Mouse (Mus musculus) urinary bladder, postnatal 4 days (tissue): Measurements from ENCODE around the gene Rcn3.
A peak's percentile ranks its signal among the peaks of the same experiment; 100 is the strongest.
"Not testable (repeated sequence)": the region's sequence is repeated elsewhere in the genome, so short reads cannot be mapped to it uniquely, and the experiment has no call there.

Experiments used
- DNase-seq, 2 experiments: peaks; one replicate each; pipeline ENCODE4 v3.0.0; 2021 to 2022; ENCODE audit warnings: low spot score in 2 of 2

Rcn3 gene

GRCm38 (mm10) chr7:45098541-45099240 lies 6.7 kb upstream of the Rcn3 start:
- no peak for DNase-seq

GRCm38 (mm10) chr7:45097479-45097878 lies 5.5 kb upstream of the Rcn3 start:
- DNase-seq, result no peak

- DNase-seq, result not testable (repeated sequence)
Observed at GRCm38 (mm10) chr7:45095965-45096364, 3.9 kb upstream of the Rcn3 start.

GRCm38 (mm10) chr7:45095367-45095766 lies 3.3 kb upstream of the Rcn3 start:
- no peak for DNase-seq

GRCm38 (mm10) chr7:45094121-45094520 lies 2.1 kb upstream of the Rcn3 start:
- no peak for DNase-seq

- DNase-seq, result no peak
Observed at GRCm38 (mm10) chr7:45093516-45093905, 1.5 kb upstream of the Rcn3 start.

- no peak for DNase-seq
Observed at GRCm38 (mm10) chr7:45092828-45093515, 951 bp upstream of the Rcn3 start.

GRCm38 (mm10) chr7:45091001-45091990 lies 725 bp downstream of the Rcn3 start:
- peak; percentile 60 to 74 for DNase-seq

- DNase-seq, result no peak
Observed at GRCm38 (mm10) chr7:45090251-45090977, 1.6 kb downstream of the Rcn3 start.

GRCm38 (mm10) chr7:45088597-45088996 lies 3.4 kb downstream of the Rcn3 start:
- DNase-seq, result no peak

GRCm38 (mm10) chr7:45086084-45086483 lies 5.9 kb downstream of the Rcn3 start:
- DNase-seq, result no peak

GRCm38 (mm10) chr7:45083300-45083890 lies 8.6 kb downstream of the Rcn3 start:
- DNase-seq, result no peak

GRCm38 (mm10) chr7:45082401-45083299 lies 9.4 kb downstream of the Rcn3 start:
- no peak for DNase-seq

- DNase-seq, result no peak
Observed at GRCm38 (mm10) chr7:45081016-45081415, 11.0 kb downstream of the Rcn3 start.

- DNase-seq, result peak; percentile 77 to 92
Observed at GRCm38 (mm10) chr7:45079856-45080255, 12.2 kb downstream of the Rcn3 start.

GRCm38 (mm10) chr7:45078513-45078912 lies 13.5 kb downstream of the Rcn3 start:
- peak in 1 of 2 experiments; percentile 79 for DNase-seq

- no peak for DNase-seq
Observed at GRCm38 (mm10) chr7:45077829-45078228, 14.2 kb downstream of the Rcn3 start.

GRCm38 (mm10) chr7:45077322-45077721 lies 14.7 kb downstream of the Rcn3 start:
- no peak for DNase-seq

- no peak for DNase-seq
Observed at GRCm38 (mm10) chr7:45076501-45076900, 15.5 kb downstream of the Rcn3 start.

- DNase-seq, result no peak
Observed at GRCm38 (mm10) chr7:45075405-45075804, 16.6 kb downstream of the Rcn3 start.
